Mouse (Mus musculus) v-Abl transformed pro-B cells (cell line): ENCODE measurements around the gene Foxp1.

ENCODE experiments used
- in situ Hi-C, 2 experiments: fragments of 400-800 bp; cut with MboI; formaldehyde crosslinking; loops; one replicate each; pipeline ENCODE4 v1.15.1; 2025; ENCODE audit not compliant: unreplicated experiment in 2 of 2

Foxp1 gene

DNA sequence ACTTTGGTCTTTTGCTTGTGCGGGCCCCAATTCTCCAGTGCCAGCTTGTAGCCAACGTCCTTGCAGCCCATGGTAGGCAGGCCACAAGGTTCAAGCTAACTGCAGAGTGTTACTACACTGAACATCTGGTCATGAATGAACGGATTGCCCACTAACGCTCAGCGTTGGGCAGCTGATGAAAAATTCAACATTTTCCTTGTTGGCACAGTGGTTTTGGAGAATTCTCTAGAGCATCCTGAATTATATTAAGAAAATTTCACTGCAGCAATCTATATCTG is 183.2 kb downstream of the Foxp1 start:
- in situ Hi-C loops: loop anchor here (5.0 to 10.0 kb wide), 4 partner anchors 33 to 74 kb away; no protein-coding TSS in a partner anchor

DNA sequence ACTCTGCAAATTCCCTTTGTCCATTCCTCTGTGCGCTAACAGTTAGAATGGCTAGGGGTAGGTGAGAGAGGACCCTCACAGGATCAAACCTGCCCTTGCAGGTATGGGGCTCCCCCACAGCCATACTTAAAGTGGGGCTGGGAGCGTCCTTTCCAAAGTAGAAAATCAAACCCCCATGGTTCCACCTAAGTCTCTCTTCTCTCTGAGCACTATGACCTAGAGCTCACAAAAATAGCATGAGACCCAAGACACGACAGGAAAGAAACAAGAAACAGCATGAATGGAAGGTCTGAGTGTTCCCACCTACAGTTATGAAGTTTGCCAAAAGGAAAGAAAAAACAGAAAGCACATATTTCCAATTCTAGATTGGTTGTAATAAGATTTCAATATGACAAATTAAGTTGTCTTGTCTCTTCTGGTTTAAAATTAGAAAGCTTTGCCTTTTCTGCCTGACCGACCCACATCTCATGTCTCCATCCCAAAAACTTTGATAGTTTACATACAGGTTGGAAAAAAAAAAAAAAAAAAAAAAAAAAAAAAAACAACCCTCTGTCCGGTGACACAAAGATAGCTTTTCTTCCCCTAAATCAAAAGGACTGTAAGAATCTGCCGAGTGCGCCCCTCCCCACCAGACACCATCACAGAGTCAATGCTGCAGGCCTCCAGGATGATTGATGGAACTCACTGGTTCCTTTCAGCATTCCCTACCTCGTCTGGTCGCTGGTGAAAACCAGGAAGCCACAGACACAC is 183.8 kb downstream of the Foxp1 start:
- in situ Hi-C loops: loop anchor here (5.0 to 10.0 kb wide), 4 partner anchors 34 to 74 kb away; no protein-coding TSS in a partner anchor

DNA sequence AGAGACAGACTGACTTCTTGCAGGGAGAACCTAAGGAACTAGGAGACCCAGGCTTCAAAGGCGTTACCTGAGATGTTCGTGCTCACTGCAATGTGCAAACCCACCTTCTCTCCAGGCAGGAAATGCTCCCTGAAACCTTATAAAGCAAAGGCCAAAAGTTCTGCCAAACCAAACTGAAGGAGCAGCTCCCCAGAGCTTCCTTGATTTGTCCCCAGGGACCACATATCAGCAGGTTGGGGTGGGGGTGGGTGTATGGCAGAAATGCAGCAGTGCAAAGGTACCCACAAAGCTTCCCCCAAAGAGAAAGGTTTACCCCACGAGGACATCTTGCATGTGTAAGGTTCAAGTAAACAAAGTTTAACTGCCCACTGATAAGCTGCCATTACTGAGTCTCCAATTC is 184.3 kb downstream of the Foxp1 start:
- in situ Hi-C loops: loop anchor here (5.0 to 10.0 kb wide), 4 partner anchors 34 to 73 kb away; no protein-coding TSS in a partner anchor

DNA sequence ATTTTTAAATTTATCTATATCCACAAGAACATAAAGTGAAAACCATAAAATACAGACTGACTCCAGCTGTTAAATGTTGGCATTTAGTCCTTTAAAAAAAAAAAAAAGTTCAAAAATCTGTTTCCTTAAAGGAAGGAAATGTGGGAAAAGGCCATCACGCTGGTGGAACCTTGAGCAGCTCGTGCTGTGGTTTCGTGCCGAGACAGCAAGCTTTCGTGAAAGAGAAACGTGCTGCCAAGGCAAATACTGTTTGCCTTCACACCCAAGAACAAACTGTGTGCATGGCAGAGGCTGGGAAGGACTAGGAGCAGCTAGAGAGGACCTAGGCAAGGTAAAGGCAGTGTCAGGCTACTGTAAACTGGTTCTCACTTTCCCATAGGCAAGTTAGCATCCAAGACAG is 184.9 kb downstream of the Foxp1 start:
- in situ Hi-C loops: loop anchor here (5.0 to 10.0 kb wide), 4 partner anchors 35 to 73 kb away; no protein-coding TSS in a partner anchor

DNA sequence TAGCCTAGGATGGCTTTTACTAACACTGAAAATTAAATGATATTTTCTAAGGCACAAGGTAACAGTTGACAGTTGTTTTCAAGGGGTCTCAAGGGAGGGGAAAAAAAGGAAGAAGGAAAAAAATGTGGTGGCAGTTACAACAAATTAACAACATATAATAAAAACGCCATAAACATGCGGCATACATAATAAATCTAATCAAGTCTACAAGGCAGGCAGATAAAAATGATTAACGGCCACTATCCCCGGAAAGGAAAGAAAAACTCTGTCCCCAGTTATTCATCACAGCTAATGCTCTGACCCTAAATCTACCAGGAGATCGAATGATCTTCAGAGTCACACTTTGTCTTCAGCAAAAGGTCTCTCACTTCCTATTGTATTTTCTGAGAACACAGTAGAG is 186.3 kb downstream of the Foxp1 start:
- in situ Hi-C loops: loop anchor here (5.0 to 10.0 kb wide), 4 partner anchors 34 to 71 kb away; no protein-coding TSS in a partner anchor

DNA sequence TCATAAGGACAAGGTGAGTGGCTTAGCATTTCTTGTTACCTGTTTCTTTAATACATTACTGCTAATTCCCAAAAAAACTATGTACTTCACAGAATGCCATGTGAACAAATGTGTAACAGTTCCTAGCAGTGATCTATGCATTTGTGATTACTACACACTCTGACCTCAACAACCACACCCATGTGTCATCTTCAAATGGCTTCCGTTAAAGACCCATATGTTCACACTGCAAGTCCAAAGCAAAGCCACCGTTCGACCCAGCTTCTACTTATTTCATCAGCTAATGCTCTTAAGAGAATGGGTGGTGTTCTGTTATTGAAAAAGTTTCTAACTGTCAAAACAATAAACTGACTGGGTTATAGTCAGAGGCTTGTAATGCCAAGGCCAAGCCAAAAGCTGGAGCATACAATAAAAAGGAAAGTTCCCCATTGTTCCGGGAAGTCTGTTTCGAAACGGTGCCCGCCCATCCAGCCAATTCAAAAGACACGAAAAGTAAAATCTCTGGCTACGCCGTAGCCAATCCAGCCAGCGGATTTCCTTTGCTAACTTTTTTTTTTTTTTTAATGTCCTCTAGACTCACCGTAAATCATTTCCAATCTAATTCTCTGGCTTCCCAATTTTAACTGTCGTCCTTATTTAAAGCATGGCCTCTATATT is 187.2 kb downstream of the Foxp1 start:
- in situ Hi-C loops: loop anchor here (5.0 to 10.0 kb wide), 4 partner anchors 33 to 71 kb away; no protein-coding TSS in a partner anchor

DNA sequence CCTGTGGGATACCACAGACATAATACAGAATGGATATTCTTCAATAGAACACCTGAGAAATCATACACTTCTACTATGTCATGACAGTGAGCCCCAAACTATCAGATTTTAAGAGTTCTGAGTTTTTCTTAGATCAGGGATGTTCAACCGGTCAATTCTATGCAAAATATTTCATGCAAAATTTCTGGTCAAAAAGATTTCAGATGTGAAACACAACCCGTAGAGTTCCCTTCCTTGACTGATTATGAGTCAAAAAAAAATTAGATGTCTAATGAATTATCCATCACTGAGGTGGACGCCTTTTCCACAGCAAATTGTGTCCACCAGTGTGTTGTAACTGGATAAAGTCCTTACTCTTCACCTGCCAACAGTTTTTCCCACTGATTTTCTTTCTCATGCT is 188.3 kb downstream of the Foxp1 start:
- in situ Hi-C loops: loop anchor here in 1 of 2 experiments (5.0 to 10.0 kb wide), 2 partner anchors 43 to 69 kb away; no protein-coding TSS in a partner anchor

DNA sequence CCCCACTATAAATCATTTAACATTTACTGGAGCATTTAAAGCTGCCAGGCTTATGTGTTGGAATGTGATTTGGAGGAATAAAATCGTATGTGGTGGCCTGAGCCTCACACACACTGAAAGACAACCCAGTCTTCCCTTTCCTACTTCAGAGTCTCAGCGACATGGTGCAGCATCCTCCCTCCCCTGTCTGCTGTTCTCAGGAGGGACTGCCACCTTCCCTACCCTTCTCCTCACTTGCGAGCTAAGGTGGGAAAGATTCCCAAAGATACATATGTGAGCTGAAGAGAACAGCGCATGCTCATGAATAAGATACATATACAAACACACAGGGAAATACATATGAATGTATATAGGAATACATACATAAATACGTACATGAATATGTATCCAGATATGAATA is 189.4 kb downstream of the Foxp1 start:
- in situ Hi-C loops: loop anchor here in 1 of 2 experiments (5.0 to 10.0 kb wide), 2 partner anchors 44 to 68 kb away; no protein-coding TSS in a partner anchor

DNA sequence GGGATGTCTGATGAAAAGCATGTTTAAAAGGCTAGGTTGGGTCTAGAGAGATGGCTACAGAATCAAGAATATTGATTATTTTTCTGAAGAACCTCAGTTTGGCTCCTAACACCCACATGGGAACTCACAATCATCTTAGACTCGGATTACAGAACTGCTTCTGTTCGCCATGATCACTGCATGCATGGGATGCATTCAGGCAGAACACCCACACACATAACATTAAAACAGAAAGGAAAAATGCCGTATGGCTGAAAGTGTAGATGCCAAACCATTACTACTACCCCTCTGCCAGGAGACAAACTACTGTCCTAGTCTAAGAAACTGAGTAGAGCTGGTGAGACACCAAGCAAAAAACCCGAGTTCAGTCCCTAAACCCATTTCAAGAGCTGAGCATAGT is 192.4 kb downstream of the Foxp1 start:
- in situ Hi-C loops: loop anchor here in 1 of 2 experiments (5.0 to 10.0 kb wide), 2 partner anchors 47 to 65 kb away; no protein-coding TSS in a partner anchor

DNA sequence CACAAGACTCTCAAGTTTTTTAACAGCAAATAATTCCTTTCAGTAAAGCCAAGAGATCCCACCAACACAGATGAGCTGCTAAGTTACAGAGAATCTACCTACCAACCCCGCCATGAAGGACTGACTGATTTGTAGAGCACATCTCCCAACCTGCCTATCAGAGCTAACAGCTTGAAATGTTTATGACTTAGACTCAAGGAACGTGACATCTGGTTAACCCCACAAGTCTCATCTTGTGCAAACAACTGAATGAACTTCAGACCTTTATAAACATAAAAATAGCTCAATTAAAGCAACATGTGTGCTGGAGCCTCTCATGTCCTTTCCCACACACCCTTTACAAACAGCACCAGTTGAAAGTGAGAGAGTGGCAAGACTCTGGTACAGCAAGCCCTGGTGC is 193.9 kb downstream of the Foxp1 start:
- in situ Hi-C loops: no loop called here

DNA sequence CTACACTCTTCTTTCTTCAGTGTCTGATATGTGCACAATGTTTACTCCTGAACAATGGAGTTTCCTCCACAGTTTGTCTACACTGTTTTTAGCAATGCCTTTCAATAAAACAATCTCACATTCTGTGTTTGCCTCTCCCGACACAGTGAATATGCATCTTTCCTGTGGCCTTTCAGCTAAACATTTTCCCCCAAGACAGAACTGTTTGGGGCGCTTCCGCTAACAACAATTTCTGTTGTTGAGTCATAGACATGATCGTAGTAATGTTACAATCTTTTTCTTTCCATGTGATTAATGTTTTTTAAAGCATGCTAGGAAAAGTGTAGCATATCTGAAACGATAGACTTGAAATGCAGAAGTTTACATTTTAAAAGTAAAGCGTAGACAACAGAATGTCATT is 194.4 kb downstream of the Foxp1 start:
- in situ Hi-C loops: no loop called here

DNA sequence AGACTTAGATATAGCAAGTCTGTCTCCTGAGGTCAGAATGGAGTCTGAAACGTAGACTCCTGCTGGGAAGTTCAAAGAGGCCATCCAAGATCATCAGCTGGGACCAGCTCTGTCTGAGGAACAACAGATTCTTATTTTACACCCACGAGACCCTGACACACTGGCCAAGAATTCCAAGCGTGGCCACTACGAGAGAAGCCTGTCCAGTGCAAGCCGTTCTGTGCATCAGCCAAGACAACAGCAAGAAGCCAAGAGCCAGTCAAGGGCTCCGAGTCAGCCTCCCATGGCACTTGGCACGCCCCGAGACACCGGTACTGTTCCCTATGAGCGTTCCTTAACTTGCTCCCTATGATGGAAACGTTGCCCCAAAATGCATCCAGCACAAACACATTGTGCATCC is 194.8 kb downstream of the Foxp1 start:
- in situ Hi-C loops: no loop called here

DNA sequence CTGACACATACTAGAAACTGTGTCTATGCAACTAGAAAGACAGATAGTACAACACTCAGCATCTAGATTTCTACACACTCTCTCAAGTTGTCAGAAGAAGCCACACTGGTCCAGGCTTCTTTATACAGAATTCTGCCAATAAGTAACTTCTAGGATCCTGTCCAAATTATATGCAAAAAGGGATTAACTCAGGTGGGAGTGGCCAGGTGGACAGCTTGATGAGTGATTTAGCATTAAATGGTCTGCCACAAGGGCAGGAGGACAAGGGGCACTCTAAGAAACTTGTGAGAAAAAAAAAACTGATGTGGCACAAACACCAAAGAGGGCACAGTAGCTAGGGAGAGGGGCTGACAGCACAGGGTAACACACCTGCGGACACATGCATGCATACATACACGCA is 196.6 kb downstream of the Foxp1 start:
- in situ Hi-C loops: no loop called here

DNA sequence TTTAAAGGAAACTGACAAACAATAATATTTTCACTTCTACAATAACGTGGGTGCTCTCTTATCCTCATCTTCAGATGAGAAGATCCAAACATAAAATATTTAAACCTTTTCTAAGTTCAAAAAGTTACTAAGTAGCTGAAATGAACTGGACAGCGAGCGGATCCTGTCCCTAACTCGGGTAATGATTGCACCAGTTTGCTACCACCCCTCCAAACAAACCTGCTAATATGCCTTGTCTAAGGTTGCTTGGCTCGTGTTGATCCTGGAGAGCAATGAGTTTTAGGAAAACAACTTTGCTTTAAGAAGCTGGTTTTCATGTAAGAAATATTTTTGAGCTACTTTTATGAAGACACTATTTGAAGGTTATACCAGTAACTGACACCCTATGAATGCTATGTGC is 197.1 kb downstream of the Foxp1 start:
- in situ Hi-C loops: no loop called here

DNA sequence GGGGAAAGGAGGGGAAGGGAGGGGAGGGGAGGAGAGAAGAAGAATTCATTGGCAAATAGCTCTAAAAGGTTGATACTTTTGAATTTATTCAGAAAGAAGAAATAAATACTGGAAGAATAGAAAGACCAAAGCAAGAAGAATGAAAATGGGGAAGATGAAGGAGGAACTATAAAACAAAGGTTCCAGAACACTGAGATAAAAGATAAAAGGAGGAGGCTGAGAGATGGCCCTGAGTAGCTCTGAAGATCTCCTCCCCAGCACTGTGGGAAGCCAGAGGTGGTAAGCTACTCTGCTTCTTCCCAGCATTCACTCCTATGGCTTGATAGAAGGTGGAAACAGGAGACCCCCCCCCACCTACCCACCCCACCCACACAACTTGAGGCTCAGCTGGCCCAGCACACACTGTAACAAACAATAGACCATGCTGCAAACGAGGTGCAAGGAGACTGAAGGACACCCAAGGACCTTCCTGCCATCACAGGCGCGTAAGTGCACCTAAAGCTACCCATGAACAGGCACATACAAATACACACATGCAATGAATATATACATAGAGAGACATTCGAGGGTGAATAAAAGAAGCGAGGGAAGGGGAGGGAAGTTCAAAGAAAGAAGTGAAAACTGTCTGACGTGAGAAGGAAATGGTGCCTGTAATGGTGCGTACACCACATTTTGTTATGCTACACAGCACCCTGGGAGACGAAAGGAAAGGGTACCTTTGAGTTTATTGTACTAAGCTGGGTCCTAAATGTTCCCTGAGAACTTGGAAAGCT is 200.2 kb downstream of the Foxp1 start:
- in situ Hi-C loops: no loop called here

DNA sequence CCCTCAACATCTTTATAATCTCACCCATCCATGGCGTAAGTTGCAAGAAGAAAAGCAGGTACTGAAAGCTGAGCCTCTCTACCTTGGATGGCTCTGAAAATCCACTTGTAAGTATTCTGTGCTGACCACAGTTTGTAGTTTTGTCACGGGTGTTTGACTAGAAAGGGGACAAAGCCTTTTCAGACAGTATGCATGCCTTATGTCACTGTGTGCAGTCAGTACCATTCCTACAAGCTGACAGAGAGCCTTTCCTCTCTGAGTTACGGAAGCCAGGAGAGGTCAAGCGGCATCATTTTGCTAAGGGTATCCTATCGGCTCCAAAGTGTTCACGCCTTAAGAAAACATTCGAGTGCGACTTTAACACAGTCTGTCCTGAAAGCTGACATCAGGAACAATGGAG is 202.1 kb downstream of the Foxp1 start:
- in situ Hi-C loops: no loop called here

DNA sequence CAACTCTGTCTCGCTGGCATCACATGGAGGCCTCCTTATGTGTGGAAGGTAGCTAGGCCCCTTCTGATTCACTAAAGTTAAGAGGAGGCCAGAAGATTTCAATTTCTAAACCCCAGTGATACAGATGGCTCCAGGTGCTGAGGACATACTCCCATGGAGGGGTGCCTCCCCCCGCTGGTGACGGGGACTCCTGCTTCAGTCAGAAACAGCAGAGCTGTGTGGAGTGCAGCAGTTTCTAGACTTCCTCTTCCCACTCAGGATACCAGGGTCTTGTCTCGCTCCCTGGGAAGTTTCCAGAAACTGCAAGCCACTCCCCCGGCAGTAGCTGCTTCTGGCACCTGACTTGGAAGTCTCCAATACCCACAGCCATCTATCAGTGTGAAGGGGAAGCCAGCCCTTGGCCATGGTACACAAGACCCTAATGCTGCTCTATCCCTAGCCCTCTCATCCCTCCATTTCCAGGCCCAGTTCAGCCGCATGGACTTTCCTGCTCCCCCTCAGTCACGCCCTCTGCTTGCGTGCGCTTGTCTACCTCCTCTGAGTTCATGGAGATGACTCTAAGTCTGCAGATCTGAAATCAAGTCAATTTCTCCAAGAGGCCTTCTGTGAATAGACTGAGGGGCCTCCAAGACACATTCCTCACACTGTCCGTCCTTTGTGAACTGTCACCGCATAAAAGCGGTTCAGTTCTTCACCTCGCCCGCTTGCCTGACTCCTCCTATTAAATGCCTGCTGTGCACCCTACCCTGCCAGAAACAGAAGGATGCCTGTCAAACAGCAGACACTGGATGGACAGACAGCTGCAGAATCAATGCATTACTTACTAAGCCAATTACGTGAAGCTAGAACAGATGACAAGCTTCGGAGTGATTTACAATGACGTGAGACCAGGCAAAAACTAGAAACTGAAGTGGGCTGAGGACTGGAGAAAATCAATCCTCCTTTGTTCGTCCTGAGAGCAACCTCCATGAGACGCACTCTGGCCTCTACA is 202.8 kb downstream of the Foxp1 start:
- in situ Hi-C loops: no loop called here

DNA sequence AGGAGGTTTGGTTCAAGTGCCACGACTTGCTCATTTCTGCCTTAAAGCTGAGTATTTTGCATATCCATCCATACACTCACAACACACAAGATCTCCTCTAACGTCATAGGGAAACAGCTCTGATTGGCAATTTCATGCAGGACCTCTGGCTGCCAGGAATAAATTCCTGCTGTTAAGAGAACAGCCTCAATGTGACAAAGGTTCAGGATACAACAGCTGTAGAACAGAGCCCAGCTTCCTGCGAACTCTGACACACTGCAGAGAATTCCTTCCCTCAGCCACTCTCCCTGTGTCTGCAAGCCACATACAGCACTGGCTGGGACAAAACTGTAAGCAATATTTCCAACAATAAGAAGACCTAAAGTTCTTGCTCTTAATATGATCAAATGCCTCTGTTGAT is 207.8 kb downstream of the Foxp1 start:
- in situ Hi-C loops: no loop called here

DNA sequence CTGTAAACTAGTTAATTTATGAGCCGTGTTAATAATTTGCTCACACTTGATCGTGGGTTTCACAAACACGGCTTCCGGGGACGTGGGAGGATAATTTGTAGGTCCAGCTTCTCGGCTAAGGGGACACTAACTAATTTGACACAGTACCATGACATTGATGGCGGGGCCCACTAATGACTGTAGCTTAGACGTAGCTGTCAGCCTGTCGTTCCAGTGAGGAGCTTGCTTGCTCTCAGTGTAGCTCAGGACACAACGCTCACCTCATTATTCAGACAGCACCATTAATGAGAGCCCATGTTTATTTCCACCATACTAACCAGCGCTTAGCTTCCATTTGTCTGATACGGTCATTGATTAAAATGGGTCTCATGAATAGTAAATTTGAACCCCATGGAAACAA is 212.0 kb downstream of the Foxp1 start:
- in situ Hi-C loops: no loop called here

DNA sequence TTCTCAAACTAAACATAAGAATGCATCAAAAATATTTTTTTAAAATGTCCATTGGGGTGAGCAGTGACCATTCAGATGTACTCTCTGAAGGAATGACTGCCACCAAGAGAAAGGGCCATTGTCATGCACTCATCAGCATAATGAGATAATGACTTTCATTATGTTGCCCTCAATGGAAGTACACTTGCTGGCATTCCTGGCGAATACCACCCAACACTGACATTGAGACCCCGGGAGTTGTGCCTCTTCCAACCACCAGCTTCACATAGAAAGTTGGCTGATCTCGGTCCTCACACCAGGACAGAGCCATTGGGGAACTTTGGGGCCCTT is 212.4 kb downstream of the Foxp1 start:
- in situ Hi-C loops: no loop called here
